Mouse (Mus musculus): ENCODE measurements at regions not wholly inside any gene's neighbourhood (a gene's known extent, or its start where the extent isn't known, plus 50 kb on each side); places are given as distances from the start of the nearest gene placed in this dataset.
"Not testable (repeated sequence)": the region's sequence is repeated elsewhere in the genome, so short reads cannot be mapped to it uniquely, and the experiment has no call there.

GRCm38 (mm10) chr4:101366905-101367679, 52.0 kb upstream of the Ak4 start:
- peak; percentile 79 for DNase-seq (ENCODE audit: low spot score)
- Histone ChIP-seq H3K4me2 (replicated peaks; ENCODE audit: low read depth, low read length) (0 out of 2 replicates have a peak overlapping the region, but pooled peaks have one; percentile 14), H3K27ac (ENCODE audit: low read length) (no peak overlapping the region), H3K4me1 (ENCODE audit: insufficient read depth, low read depth, low read length) (no peaks in the 10 kb centered on the region), H3K36me3 (ENCODE audit: insufficient read depth, low read length) (no peaks in the 10 kb centered on the region), H3K9me3 (ENCODE audit: low read length) (no peaks in the 10 kb centered on the region), H3K4me3 (ENCODE audit: low read depth, low read length) (no peak overlapping the region), H3K9ac (replicated peaks; ENCODE audit: low read depth) (no peak overlapping the region), H3K27me3 (replicated peaks; ENCODE audit: insufficient read depth, low read length) (no peaks in the 10 kb centered on the region)
- ATAC-seq, result no peak; the same call in 1 of the 2 replicates
- WGBS, result 50% methylated on average over 13 of the region's 13 CpGs
- no peak for TF ChIP-seq EP300 (IDR thresholded peaks at IDR 0.05)
- peak; percentile 84 for TF ChIP-seq CTCF (IDR thresholded peaks at IDR 0.05)

GRCm38 (mm10) chr4:101365299-101365698, 53.8 kb upstream of the Ak4 start:
- Histone ChIP-seq H3K9me3 (ENCODE audit: low read length) (no peaks in the 10 kb centered on the region), H3K36me3 (ENCODE audit: insufficient read depth, low read length) (no peaks in the 10 kb centered on the region), H3K4me2 (replicated peaks; ENCODE audit: low read depth, low read length) (no peak overlapping the region), H3K4me1 (ENCODE audit: insufficient read depth, low read depth, low read length) (no peaks in the 10 kb centered on the region), H3K27me3 (replicated peaks; ENCODE audit: insufficient read depth, low read length) (no peaks in the 10 kb centered on the region), H3K4me3 (ENCODE audit: low read depth, low read length) (no peak overlapping the region), H3K9ac (replicated peaks; ENCODE audit: low read depth) (no peak overlapping the region), H3K27ac (ENCODE audit: low read length) (no peak overlapping the region)
- TF ChIP-seq CTCF (IDR thresholded peaks at IDR 0.05), result 0 out of 2 replicates have a peak, but pooled peaks have one; percentile 2
- no peak for TF ChIP-seq EP300 (IDR thresholded peaks at IDR 0.05)
- no peak for ATAC-seq
- WGBS, result 89% methylated on average over 3 of the region's 3 CpGs
- no peak for DNase-seq (ENCODE audit: low spot score)

DNA sequence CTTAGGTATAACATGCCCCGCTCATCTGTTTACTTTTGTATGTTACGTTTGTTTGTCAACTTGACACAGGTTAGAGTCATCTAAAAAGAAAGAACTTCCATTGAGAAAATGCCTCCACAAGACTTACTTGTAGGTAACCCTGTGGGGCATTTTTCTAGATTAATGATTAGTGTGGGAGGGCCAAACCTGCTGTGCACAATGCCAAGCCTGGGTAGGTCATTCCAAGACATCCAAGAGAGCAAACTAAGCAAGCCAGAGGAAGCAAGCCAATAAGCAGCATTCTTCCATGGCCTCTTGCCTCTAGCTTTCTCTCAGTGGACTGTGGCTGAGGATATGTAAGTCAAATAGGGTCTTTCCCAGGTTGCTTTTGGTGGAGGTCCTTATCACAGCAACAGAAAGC, 54.4 kb upstream of the Ak4 start:
- TF ChIP-seq CTCF (IDR thresholded peaks at IDR 0.05), result no peak
- TF ChIP-seq EP300 (IDR thresholded peaks at IDR 0.05), result no peak
- no peak for DNase-seq (ENCODE audit: low spot score)
- H3K4me1 ChIP-seq (ENCODE audit: insufficient read depth, low read depth, low read length), result no peaks in the 10 kb centered on the region
- no peaks in the 10 kb centered on the region for H3K36me3 ChIP-seq (ENCODE audit: insufficient read depth, low read length)
- H3K27ac ChIP-seq (ENCODE audit: low read length), result no peak overlapping the region
- no peak overlapping the region for H3K9ac ChIP-seq (replicated peaks; ENCODE audit: low read depth)
- no peak overlapping the region for H3K4me3 ChIP-seq (ENCODE audit: low read depth, low read length)
- no peak for ATAC-seq
- no peaks in the 10 kb centered on the region for H3K9me3 ChIP-seq (ENCODE audit: low read length)
- no peak overlapping the region for H3K4me2 ChIP-seq (replicated peaks; ENCODE audit: low read depth, low read length)
- 64% methylated on average over 2 of the region's 2 CpGs for WGBS
- no peaks in the 10 kb centered on the region for H3K27me3 ChIP-seq (replicated peaks; ENCODE audit: insufficient read depth, low read length)

DNA sequence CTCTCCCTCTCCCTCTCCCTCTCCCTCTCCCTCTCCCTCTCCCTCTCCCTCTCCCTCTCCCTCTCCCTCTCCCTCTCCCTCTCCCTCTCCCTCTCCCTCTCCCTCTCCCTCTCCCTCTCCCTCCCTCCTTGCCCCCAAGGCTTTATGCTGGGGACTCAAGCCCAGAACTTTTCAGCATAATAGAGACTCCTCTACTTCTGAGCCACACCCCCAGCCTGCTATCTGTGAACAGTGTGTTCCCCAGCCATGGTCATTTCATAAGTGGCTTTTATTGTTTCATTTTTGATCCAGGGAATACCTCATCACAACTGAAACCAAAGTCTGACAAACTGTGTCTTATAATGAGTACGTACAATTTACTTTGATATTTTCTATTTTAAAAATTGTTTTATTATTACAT, 55.8 kb upstream of the Ak4 start:
- H3K27me3 ChIP-seq (replicated peaks; ENCODE audit: insufficient read depth, low read length); ATAC-seq; H3K9me3 ChIP-seq (ENCODE audit: low read length); H3K4me1 ChIP-seq (ENCODE audit: insufficient read depth, low read depth, low read length); H3K27ac ChIP-seq (ENCODE audit: low read length); H3K4me2 ChIP-seq (replicated peaks; ENCODE audit: low read depth, low read length); H3K36me3 ChIP-seq (ENCODE audit: insufficient read depth, low read length); H3K9ac ChIP-seq (replicated peaks; ENCODE audit: low read depth); H3K4me3 ChIP-seq (ENCODE audit: low read depth, low read length): not testable (repeated sequence)
- 81% methylated on average over 1 of the region's 1 CpGs for WGBS
- peak; percentile 8 for DNase-seq (ENCODE audit: low spot score)

DNA sequence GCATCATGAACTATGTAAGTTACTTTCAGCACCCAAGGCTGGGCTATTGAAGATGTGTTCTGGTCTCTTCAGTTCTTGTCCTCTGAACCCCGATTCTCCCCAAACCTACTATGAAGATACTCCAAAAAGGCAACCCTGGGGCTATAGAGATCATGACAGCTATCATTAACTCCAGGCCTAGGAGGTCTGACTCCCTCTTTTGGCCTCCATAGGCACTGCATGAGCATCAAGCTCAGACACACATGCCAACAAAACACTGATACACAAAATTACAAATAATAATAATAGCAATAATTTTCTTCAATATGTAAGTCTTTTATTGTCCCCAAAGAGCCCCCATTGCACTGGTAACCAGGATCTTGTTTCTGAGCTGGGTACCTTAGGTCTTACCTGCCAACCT, 57.3 kb upstream of the Ak4 start:
- no peaks in the 10 kb centered on the region for H3K36me3 ChIP-seq (ENCODE audit: insufficient read depth, low read length)
- no peaks in the 10 kb centered on the region for H3K9me3 ChIP-seq (ENCODE audit: low read length)
- no peak overlapping the region for H3K4me3 ChIP-seq (ENCODE audit: low read depth, low read length)
- TF ChIP-seq EP300 (IDR thresholded peaks at IDR 0.05), result no peak
- peak; percentile 50 for TF ChIP-seq CTCF (IDR thresholded peaks at IDR 0.05)
- H3K27ac ChIP-seq (ENCODE audit: low read length), result no peak overlapping the region
- peaks cover 3% of the 10 kb centered on the region; the same call in 1 of the 2 replicates for H3K4me1 ChIP-seq (ENCODE audit: insufficient read depth, low read depth, low read length)
- ATAC-seq, result no peak
- H3K9ac ChIP-seq (replicated peaks; ENCODE audit: low read depth), result no peak overlapping the region
- 93% methylated on average over 1 of the region's 1 CpGs for WGBS
- H3K27me3 ChIP-seq (replicated peaks; ENCODE audit: insufficient read depth, low read length), result no peaks in the 10 kb centered on the region
- H3K4me2 ChIP-seq (replicated peaks; ENCODE audit: low read depth, low read length), result no peak overlapping the region
- no peak for DNase-seq (ENCODE audit: low spot score)

- Histone ChIP-seq H3K27ac (ENCODE audit: low read length) (no peak overlapping the region), H3K27me3 (replicated peaks; ENCODE audit: insufficient read depth, low read length) (no peaks in the 10 kb centered on the region), H3K9me3 (ENCODE audit: low read length) (no peaks in the 10 kb centered on the region), H3K4me3 (ENCODE audit: low read depth, low read length) (no peak overlapping the region), H3K36me3 (ENCODE audit: insufficient read depth, low read length) (no peaks in the 10 kb centered on the region), H3K4me1 (ENCODE audit: insufficient read depth, low read depth, low read length) (peaks cover 4% of the 10 kb centered on the region; the same call in 1 of the 2 replicates), H3K4me2 (replicated peaks; ENCODE audit: low read depth, low read length) (no peak overlapping the region), H3K9ac (replicated peaks; ENCODE audit: low read depth) (no peak overlapping the region)
- WGBS, result 78% methylated on average over 7 of the region's 7 CpGs
- ATAC-seq, result no peak
- DNase-seq (ENCODE audit: low spot score), result no peak
- TF ChIP-seq CTCF (IDR thresholded peaks at IDR 0.05) (no peak), EP300 (IDR thresholded peaks at IDR 0.05) (no peak)
These were observed 58.8 kb upstream of the Ak4 start for GRCm38 (mm10) chr4:101360296-101360695.
